Mouse (Mus musculus): ENCODE measurements around the gene Ace.

Gene Ace

DNA sequence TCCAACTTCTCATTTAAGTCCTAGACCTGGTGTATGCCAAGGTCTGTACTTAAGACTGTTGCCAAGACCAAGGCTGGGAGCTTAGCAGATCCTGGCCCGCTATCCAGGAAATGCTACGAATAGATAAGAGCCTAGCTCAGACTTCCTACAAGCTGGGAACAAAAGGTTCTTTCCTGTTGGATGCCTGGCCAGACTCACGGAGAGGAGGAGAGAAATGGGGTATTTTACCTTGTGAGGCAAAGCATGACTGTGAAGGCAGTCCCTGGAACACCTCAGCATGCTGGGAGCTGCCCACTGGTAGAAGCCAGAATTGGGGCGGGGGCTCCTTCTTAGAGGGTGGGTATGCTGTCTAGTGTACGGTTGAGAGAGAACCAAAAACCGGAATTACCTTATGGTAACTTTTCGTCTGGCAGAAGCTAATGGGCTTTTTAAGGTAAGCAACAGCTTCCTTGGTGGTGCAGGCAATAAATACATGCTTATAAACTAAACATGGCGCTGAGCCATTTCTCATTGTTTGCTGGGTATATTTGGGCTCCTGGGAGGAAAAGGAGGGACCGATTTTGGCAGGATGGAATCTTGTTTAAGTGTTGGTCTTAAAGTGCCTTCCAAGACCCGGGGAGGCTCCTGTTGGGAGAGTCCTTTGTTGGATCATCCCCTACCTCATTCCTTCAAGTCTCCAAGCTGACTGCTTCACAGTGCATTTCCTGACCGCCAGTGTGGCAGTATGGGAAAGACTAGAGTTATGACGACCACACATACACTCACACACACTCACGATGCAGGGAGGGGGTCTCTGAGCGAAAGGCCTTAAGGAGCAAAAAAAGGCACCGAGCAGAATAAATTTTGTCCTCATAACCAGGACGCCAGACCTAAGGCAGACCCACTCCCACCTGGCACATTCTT, 22.7 kb upstream of the Ace start:
- no peak for DNase-seq (ENCODE audit: low spot score in 2 of 2)

DNA sequence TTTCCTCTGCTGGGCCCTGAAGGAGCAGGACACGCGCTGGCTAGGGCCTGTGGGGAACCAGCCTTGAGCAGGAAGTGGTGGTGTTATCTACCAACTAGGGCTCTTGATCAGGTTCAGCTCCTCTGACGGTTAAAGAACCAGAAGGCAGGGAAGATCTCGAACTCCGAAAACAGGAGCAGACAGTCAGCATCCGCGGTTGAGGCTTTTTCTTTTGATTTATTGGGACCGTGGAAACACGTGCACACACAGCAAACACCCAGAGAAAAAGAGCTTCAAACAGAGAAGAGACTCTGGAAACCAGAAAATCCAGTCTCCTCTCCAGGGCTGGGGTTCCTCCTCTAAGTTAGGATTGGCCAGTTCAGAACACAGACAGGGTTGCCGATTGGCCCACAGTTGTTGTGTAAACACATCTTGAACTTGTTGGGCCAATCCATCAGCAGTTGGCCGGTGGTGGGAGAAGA, 21.0 kb upstream of the Ace start:
- peak in 1 of 2 experiments; percentile 33 for DNase-seq (ENCODE audit: low spot score in 2 of 2)

DNA sequence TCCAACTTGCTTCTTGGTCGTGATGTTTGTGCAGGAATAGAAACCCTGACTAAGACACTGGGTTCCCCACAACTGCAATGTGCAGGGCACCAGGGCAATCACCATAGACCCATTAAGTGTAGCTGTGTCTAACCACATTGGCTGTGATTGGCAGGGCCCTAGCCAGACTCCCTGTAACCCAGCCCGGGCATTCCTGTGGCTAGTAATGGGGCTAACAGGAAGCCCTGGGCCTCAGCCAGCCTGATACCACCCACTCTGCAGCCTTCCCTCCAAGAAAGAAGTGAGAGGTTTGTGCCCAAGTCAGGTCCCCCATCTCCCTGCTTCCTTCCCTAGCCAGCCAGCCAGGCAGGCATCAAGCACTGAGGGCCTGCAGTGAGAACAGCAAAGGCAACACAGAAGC, 19.5 kb upstream of the Ace start:
- no peak for DNase-seq (ENCODE audit: low spot score in 2 of 2)

DNA sequence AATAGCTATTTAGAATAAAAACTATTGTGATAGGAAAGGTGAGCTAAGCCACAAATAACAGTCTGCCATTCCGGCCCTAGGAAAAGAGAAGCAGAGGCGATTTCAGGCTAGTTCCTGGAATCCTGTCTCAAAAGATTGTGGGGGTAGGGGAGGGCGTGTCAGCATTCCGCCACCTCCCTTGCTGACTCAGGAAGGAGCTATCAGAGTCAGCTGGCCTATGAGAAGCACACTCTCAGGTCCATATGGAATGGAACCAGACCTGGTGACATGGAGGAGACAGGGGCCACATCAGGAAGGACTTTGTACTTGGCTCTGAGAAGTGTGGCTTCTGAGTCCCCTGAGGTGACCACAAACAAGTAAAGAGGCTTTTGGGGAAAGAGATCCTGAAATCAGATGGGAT, 17.2 kb upstream of the Ace start:
- DNase-seq (ENCODE audit: low spot score in 2 of 2), result no peak

DNA sequence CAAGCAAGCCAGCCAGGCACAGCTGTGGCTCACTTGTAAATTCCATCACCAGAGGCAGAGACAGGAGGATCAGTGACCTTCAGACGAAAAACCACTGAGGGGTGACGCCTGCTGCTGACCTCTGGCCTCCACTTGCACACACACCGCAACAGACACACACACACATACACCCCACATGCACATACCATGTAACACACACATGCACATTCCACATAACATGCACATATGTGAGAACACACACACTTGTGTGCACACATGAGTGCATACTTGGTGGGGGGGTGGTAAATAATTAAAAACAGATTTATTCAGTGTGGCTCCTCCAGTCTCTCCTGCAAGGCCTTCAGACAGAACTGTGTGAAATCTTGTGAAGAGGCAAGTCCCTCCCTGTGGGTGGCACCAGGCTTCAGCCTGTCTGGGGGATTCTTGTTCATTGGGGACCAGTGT, 16.1 kb upstream of the Ace start:
- DNase-seq (ENCODE audit: low spot score in 2 of 2), result no peak

DNA sequence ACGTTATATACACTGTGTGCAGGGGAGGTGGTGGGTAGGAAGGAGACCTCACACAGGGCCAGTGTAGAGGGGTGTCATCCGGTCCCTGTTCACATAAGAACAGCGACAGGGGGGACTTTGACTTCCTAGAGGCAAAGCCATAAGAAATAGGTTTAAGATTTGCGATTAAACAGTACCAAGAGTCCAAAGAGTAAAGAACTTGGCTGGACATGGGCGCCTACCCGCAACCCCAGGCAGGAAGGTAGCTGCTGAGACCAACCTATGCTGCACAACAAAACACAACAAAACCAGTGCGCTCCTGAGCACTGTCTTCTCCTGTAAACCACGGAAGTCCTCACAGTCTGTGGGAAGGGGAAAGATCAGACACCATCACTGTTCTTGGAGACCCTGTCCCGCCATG, 15.6 kb upstream of the Ace start:
- DNase-seq (ENCODE audit: low spot score in 2 of 2), result no peak

DNA sequence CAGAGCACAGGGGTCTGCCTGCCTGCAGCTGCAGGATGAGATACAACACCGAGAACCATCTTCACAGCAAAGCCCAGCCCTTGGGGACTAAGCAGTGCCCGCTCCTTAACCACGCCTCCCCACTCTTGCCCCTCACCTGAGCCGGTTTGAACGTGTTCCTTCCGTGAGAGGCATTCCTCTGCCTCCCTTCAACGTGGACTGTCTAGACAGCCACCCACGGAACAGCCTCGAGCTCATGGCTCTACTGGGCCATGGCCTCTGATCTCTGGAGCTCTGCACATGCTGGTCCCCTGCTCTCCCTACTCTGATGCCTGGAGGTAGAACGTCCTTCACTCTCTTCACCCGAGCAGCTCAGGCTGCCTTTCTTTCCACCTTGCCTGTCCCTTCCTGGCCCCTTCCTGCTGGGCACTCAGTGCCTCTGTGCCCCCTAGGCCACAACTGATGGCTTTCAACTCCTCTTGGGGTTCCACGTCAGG, 14.8 kb upstream of the Ace start, which contains the start of gene Cyb561:
Gene Cyb561, minus strand, starts transcription at position 426 of the 476 bp plus-strand sequence.
- DNase-seq (ENCODE audit: low spot score in 2 of 2), result no peak

DNA sequence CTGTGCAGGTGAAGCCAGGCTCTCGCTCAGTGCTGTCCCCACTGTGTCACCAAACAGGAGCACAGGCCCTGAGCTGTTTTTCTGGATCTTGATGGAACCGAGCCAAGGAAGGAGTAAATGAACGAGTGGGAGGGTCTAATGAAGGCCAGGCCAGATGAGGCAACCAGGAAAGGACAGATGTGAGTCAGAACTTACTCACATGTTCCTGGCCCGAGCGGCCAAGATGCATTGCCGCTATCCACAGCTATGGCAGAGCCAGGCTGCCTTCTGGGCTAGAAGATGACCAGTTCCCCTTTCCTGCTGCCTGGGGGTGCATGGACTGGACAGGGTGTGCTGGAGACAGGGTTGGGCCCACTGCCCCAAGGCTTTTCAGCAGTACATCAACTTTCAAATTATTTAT, 14.3 kb upstream of the Ace start:
- DNase-seq (ENCODE audit: low spot score in 2 of 2), result peak; percentile 56 to 68

DNA sequence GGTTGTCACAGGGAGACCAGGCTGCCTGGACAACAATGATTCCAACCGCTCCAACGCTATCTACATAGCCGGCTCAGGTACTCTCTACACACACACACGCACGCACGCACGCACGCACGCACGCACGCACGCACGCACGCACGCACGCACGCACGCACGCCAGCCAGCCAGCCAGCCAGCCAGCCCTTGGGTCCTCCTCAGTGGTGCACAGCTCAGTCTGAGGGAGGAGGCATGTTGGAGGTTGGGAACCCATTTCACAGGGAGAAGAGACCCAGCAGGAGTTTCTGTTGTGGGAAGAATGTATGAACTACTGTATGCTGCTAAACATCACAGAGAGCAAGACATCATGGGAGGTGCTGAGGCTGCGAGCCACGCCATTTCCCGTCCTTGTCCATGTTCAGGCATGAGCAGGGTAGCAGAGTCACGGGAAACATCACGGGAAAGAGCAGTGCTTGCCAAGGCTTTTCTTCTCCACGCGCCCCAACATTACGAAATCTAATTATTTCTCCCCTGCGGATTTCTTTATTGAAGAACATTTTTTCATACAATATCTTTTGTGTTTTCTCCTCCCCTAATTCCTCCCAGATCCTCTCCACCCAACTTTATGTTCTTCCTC, 11.8 kb upstream of the Ace start:
- no peak for DNase-seq (ENCODE audit: low spot score in 2 of 2)

DNA sequence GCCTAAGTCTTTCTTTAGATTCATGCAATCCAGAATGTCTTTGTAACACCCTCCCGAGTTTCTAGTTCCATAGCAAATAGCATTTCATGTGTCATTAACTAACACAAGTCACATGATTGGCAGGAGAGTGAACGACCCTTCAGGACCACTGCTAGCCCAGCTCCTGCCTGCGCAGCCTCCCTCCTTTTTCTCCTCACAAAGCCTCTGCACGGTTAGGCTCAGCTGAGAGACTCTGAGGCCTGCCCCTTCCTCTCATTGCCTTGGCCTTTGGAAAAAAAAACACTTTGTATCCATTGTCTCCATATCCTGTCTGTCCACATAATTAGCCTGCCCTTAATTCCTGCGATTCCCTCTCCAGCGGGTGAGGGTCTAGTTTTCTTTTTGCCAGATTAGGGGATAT, 10.2 kb upstream of the Ace start:
- DNase-seq (ENCODE audit: low spot score in 2 of 2), result no peak

DNA sequence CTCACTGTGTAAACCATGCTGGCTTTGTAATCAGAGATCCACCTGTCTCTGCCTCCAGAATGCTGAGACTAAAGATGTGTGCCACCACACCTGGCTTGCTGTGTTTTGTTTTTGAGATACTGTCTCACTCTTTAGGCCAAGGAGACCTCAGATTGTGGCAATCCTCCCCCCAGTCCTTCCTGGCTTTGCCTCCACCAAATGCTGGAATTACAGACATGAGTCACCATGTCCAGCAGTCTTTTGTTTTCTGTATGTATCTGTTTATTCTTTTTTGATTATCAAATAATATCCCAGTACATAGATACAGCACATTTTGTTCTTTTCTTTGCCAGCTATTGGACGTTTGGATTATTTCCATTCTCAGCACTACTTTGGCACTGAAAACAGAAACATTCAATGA, 9.2 kb upstream of the Ace start:
- no peak for DNase-seq (ENCODE audit: low spot score in 2 of 2)

DNA sequence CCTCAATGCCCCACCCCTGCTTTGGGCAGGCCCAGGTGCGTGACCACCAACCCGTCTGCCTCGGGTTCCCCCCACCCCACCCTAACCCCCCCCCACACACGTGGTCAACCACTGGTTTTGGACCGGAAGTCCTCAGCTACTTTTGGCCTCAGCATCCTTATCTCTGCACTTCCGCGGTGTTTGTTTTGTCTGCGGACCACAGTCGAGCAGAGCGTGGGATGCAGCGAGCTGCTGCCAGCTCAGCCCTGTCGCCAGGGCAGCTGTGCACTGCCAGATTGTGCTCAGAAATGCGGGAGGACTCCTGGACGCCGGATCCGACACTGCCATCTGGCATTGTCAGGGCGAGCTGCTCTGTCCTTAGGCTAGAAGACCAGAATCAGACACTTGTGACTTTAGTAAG, 8.4 kb upstream of the Ace start:
- DNase-seq (ENCODE audit: low spot score in 2 of 2), result no peak

DNA sequence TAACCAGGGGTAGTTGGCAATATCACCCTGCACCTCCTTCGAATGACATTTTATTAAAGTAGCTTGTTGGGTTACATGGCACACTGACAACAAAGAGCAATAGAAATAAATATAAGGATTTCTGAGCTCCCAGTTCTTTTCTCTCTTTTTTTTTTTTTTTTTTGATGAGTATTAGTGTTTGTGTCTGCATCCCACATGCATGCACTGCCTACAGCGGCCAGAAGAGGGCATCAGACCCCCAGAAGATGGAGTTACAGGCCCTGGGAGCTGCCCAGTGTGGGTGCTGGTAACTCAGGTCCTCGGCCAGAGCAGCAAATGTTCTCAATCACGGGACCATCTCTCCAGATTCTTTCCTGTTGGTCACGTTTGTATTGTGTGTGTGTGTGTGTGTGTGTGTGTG, 3.1 kb upstream of the Ace start:
- no peak for DNase-seq (ENCODE audit: low spot score in 2 of 2)

DNA sequence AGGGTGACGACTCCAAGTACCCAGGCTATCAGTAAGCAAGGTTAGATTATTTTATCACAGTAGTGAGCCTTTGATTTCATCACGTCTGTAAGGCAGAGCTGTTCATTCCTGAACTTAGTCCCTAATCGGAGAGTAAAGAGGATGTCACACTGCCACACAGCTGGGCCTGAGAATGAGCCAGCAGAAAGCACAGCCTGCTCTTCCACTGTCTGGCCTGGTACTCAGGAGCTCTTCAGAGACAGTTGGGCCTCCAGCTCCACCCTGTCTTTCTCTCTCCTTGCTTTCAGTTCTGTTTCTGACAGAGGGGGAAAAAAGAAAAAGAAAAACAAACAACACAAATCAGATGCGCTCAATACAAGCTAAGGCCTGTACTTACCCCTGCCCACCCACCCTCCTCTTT, 1.5 kb upstream of the Ace start:
- DNase-seq (ENCODE audit: low spot score in 2 of 2), result no peak

DNA sequence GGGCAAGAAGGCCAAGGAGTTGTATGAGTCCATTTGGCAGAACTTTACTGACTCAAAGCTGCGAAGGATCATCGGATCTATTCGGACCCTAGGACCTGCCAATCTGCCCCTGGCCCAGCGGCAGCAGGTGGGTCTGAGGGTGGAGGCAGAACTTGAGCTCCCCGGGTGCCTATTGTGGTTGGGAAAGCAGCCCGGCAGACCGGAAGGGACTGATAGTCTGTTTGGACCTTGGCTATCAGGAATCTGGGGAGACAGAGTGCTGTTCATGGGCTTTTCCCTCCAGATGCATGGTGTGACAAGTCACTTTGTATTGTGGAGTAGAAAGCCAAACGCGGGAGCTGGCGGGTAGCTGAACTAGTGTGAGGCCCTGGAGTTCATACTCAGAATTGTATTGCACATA, 1.2 kb downstream of the Ace start:
- DNase-seq (ENCODE audit: low spot score in 2 of 2), result no peak

DNA sequence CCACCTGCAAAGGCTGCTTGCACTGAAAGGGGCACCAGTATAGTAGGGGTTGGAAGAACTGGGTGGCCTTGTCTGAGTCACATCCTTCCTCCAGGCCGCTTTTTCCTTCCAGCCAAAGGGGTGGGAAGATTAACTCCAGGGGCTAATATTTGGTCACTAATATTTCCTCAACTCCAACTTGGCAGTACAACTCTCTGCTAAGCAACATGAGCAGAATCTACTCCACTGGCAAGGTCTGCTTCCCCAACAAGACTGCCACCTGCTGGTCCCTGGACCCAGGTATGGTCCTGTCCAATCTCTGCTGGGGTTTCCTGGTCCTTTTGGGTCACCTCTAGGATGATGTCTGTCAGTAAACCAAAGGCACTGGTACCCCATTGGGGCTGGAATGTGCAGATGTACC, 1.8 kb downstream of the Ace start:
- peak; percentile 60 to 66 for DNase-seq (ENCODE audit: low spot score in 2 of 2)

DNA sequence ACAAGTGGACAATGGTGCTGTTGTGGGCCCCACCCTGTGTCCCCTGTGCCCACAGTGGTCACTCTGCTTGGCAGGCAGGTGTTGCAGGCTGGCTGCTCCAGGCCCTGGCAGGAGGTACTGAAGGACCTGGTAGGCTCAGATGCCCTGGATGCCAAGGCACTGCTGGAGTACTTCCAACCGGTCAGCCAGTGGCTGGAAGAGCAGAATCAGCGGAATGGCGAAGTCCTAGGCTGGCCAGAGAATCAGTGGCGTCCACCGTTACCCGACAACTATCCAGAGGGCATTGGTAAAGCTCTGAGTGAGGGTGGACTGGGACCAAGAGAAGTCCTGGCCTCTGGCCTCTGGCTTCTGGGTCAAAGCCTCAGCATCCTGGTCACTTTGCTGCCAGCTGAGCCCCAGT, 6.8 kb downstream of the Ace start:
- DNase-seq (ENCODE audit: low spot score in 2 of 2), result no peak

DNA sequence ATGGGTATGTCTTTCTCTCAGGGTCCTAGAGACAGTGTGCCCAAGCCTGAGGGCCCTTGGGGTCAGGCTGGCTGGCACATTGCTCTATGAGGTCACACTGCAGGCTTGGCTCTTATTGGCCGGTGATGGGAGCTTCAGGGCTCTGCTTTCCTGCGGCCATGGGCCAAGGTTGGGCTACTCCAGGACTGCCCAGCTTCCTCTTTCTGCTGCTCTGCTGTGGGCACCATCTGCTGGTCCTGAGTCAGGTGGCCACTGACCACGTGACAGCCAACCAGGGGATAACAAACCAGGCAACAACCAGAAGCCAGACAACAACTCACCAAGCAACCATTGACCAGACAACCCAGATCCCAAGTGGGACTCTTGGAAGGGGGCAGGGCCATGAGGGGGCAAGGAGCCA, 7.3 kb downstream of the Ace start:
- DNase-seq (ENCODE audit: low spot score in 2 of 2), result no peak

DNA sequence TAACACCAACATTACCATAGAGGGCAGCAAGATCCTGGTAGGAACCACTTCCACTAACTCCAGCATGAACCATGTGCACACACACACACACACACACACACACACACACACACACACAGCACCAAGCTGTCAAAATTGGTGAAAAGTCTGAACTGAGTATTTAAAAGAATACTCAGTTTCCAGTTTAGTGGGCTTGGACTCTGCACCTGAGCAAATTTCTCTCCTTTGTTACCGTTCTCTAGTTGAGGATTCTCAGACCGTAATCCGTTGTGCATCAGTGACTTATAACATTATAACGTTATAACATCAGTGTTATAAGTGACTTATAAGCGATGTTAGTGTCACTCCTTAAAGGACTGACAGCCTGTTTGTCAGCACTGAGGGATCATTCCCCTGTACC, 7.9 kb downstream of the Ace start:
- no peak for DNase-seq (ENCODE audit: low spot score in 2 of 2)

DNA sequence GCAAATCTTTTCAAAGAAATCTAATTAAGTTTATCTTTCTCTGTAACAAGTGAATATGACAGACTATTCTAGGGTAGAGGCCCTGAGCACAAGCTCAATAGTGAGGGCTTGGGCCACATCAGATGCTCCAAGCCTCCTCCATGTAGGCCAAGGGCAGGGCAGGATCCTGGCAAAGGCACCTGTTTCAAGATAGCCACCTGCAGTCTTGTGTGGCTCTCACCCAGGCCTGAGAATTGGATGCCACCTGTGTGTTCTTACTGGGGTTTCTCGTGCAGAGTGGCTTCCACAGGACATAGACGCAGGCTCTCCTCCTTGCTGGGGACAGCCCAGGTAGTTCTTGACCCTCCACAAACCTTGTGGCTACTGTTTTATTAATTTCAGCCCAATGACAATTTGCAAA, 10.5 kb downstream of the Ace start:
- no peak for DNase-seq (ENCODE audit: low spot score in 2 of 2)

DNA sequence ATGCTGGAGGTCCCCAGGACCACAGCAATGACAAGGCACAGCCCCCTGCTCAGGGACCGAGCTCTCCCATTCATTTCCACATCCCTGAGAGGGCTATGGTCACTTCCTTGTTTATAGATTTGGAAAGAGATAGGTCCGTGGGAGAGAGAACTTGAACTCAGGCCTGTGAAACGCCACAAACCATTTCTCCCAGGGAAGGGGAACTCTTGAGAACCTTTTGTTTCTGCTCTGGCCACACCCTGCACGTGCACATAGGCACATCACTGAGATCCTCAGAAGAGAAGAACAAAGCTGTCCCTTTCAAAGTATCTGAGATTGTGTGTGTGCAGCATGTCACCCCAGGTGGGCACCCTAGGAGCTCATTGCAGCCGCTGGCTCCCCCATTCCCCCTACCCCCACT, 10.9 kb downstream of the Ace start:
- DNase-seq (ENCODE audit: low spot score in 2 of 2), result no peak

DNA sequence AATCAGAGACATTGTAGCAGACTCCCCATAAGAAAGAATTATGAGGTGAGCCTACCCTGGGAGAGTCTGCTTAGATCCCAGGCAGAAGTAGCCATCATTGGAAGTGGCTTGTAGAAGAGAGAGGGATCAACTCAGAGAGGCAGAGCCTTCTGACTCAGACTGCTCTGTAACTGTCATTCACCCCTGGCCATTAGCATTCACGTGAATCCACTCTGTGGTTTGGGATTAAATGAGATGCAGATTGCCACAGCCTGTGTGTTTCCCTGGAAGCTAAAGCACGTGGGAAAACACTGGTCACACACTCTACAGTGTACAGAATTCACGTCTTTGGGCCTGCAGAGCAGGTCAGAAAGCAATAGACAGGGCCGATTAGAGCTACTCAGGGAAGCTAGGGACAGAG, 16.7 kb downstream of the Ace start:
- no peak for DNase-seq (ENCODE audit: low spot score in 2 of 2)

DNA sequence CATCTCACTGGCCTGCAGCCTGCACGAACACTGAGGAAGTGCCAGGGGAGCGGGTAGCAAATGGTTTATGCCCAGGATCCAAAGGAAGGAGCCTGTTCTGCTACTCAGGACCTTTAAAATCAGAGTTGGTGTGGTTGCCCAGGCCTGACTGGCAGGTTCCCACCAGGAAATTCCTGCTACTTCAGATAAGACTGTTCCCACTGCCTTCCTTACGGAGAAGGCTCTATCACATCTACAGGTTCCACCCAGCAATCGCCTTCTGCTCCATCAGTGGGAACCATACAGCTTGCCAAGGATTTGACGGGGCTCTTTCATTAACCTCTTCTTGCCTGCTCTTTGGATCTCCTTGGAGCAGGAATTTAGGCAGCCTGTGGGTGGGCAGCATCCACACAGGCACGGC, 19.7 kb downstream of the Ace start:
- no peak for DNase-seq (ENCODE audit: low spot score in 2 of 2)
